Comparison of ENCODE assay signal across 9 mouse cellular contexts in genomic region chr4:128610706-128611105, GRCm38 (mm10). TPM values are rescaled to one million over a fixed set of nuclear protein-coding genes. Genes with fewer than 3 reads are reported as not detected.
DNase-seq lines count a peak whose midpoint lies in the region; ATAC-seq and TF ChIP-seq lines count a peak whose summit lies in the region.
"Had no signal": no experiment of that assay in that cellular context is flagged by ENCODE, and none has a peak within 500 bp of the region (broad histone marks: within the 10 kb centered on the region; RNA-seq: fewer than 3 reads in every experiment).

No protein-coding gene starts in this region.

- TF ChIP-seq CTCF in heart, adult 2 months (IDR thresholded peaks at IDR 0.05) = no peak

- intact Hi-C loops in heart, adult 2 months (cut with DNase I) = loop anchor here (10.0 kb wide), 1 partner anchor 164 kb away; no protein-coding TSS in a partner anchor
- intact Hi-C loops in heart, postnatal 14 days (cut with DNase I) = loop anchor here (2.0 to 5.0 kb wide), 2 partner anchors 167 to 250 kb away; no protein-coding TSS in a partner anchor

- H3K27ac ChIP-seq in heart, adult 2 months = peak overlapping the region; percentile 54
- 0 out of 2 replicates have a peak overlapping the region, but pooled peaks have one; percentile 35 for H3K27ac ChIP-seq in forebrain, embryonic 10.5 days
- 0 out of 2 replicates have a peak overlapping the region, but pooled peaks have one; percentile 13 for H3K27ac ChIP-seq in limb, embryonic 15.5 days

- no peaks in the 10 kb centered on the region for H3K79me2 ChIP-seq in heart, adult 2 months (replicated peaks; ENCODE audit: control insufficient read depth, insufficient read depth, low read length)

- DNase-seq in heart, adult 2 months = no peak
- no peak for DNase-seq in heart, postnatal 14 days
- peak; percentile 5 for DNase-seq in 3T3-L1 (ENCODE audit: low read depth, low spot score)
- no peak for DNase-seq in forebrain, embryonic 10.5 days (ENCODE audit: extremely low spot score, low spot score)
- no peak for DNase-seq in right cerebral cortex, postnatal 14 days
- DNase-seq in urinary bladder, postnatal 25 days (ENCODE audit: low spot score) = no peak
- DNase-seq in gastrocnemius, adult 8-10 months (ENCODE audit: low spot score in 2 of 2) = no peak

- H3K4me2 ChIP-seq in limb, embryonic 15.5 days = peak overlapping the region; percentile 68

- no peaks in the 10 kb centered on the region for H3K9me3 ChIP-seq in forebrain, embryonic 10.5 days
- H3K9me3 ChIP-seq in limb, embryonic 15.5 days = no peaks in the 10 kb centered on the region
- H3K9me3 ChIP-seq: G1E had no signal

- no peaks in the 10 kb centered on the region for H3K36me3 ChIP-seq in heart, adult 2 months (ENCODE audit: control insufficient read depth, insufficient read depth, low read length)
- peaks cover 17% of the 10 kb centered on the region; the same call in 1 of the 2 replicates for H3K36me3 ChIP-seq in forebrain, embryonic 10.5 days (replicated peaks)
- H3K36me3 ChIP-seq in limb, embryonic 15.5 days = no peaks in the 10 kb centered on the region

- peak overlapping the region; percentile 59 for H3K4me3 ChIP-seq in heart, adult 2 months
- H3K4me3 ChIP-seq in forebrain, embryonic 10.5 days = peak overlapping the region; percentile 85
- no peak overlapping the region for H3K4me3 ChIP-seq in limb, embryonic 15.5 days

- TF ChIP-seq POLR2A in heart, adult 2 months (IDR thresholded peaks at IDR 0.05; ENCODE audit: insufficient read depth, low read depth, low read length) = no peak

- no peak for ATAC-seq in limb, embryonic 15.5 days (ENCODE audit: insufficient number of reproducible peaks, low FRiP score, low TSS enrichment, low read depth)

- H3K27me3 ChIP-seq in heart, adult 2 months (ENCODE audit: control insufficient read depth, insufficient read depth, low read length) = no peaks in the 10 kb centered on the region
- H3K27me3 ChIP-seq in forebrain, embryonic 10.5 days (ENCODE audit: poor library complexity, severe bottlenecking) = peaks cover 4% of the 10 kb centered on the region
- no peaks in the 10 kb centered on the region; the same call in 1 of the 2 replicates for H3K27me3 ChIP-seq in limb, embryonic 15.5 days

- 27% methylated on average over 10 of the region's 10 CpGs for WGBS in heart, adult 2 months
- WGBS in forebrain, embryonic 10.5 days = 38% methylated on average over 10 of the region's 10 CpGs
- WGBS in limb, embryonic 15.5 days = 23% methylated on average over 10 of the region's 10 CpGs

- no peaks in the 10 kb centered on the region for H3K4me1 ChIP-seq in heart, adult 2 months (ENCODE audit: control insufficient read depth, insufficient read depth, low read length)
- peaks cover 25% of the 10 kb centered on the region for H3K4me1 ChIP-seq in forebrain, embryonic 10.5 days
- peaks cover 16% of the 10 kb centered on the region for H3K4me1 ChIP-seq in limb, embryonic 15.5 days

- TF ChIP-seq EP300 in heart, adult 2 months (IDR thresholded peaks at IDR 0.05; ENCODE audit: insufficient read depth, low read depth, low read length) = no peak

- H3K9ac ChIP-seq in heart, adult 2 months (ENCODE audit: low read depth, low read length) = no peak overlapping the region
- no peak overlapping the region for H3K9ac ChIP-seq in limb, embryonic 15.5 days

RNA-seq across cellular contexts. Expression of gene Zscan20, which starts 0.8 kb away (rescaled TPM):
- 10 to 100 TPM in 1 of 2 experiments, 1 to 10 TPM in 1; 6.0 to 10.1 TPM for total RNA-seq in heart, adult 2 months (2021)
- 1.8 and 3.3 TPM in 2 replicates for polyA plus RNA-seq in heart, adult 2 months (2012; rRNA removed)
- total RNA-seq in heart, postnatal 14 days (2021) = 1 to 10 TPM; 4.4 to 4.7 TPM
- 6.3 and 7.0 TPM in 2 replicates for polyA plus RNA-seq in forebrain, embryonic 10.5 days (2016; fragmentation: Nextera tagmentation; extraction: Ambion mirVana)
- 4.0 and 4.1 TPM in 2 replicates for polyA plus RNA-seq in limb, embryonic 15.5 days (2015; fragmentation: Nextera tagmentation; extraction: Ambion mirVana)
- total RNA-seq in gastrocnemius, adult 8-10 months (2022) = 1 to 10 TPM; 2.3 to 4.7 (median 3.2) TPM

RNA-seq across cellular contexts. Expression of gene Tlr12, which starts 7.7 kb away (rescaled TPM):
- total RNA-seq in heart, adult 2 months (2021) = under 1 TPM; 0.09 to 0.10 TPM
- 0.12 and 0.21 TPM in 2 replicates for polyA plus RNA-seq in heart, adult 2 months (2012; rRNA removed)
- under 1 TPM in 1 of 2 experiments, not detected in 1; 0.76 TPM for total RNA-seq in heart, postnatal 14 days (2021)
- 0.63 and 1.0 TPM in 2 replicates for polyA plus RNA-seq in forebrain, embryonic 10.5 days (2016; fragmentation: Nextera tagmentation; extraction: Ambion mirVana)
- polyA plus RNA-seq in limb, embryonic 15.5 days (2015; fragmentation: Nextera tagmentation; extraction: Ambion mirVana) = 0.72 and 0.76 TPM in 2 replicates
- not detected for total RNA-seq in gastrocnemius, adult 8-10 months (2022)
- total RNA-seq: G1E had no signal
- polyA plus RNA-seq: G1E had no signal

RNA-seq across cellular contexts. Expression of gene Phc2, which starts 43.8 kb away (rescaled TPM):
- total RNA-seq in heart, adult 2 months (2021) = 10 to 100 TPM; 34.3 to 46.3 TPM
- polyA plus RNA-seq in heart, adult 2 months (2012; rRNA removed) = 39.7 and 44.5 TPM in 2 replicates
- 10 to 100 TPM; 51.0 to 55.5 TPM for total RNA-seq in heart, postnatal 14 days (2021)
- 23.3 and 23.4 TPM in 2 replicates for polyA plus RNA-seq in forebrain, embryonic 10.5 days (2016; fragmentation: Nextera tagmentation; extraction: Ambion mirVana)
- polyA plus RNA-seq in limb, embryonic 15.5 days (2015; fragmentation: Nextera tagmentation; extraction: Ambion mirVana) = 33.1 and 40.7 TPM in 2 replicates
- 10 to 100 TPM; 12.3 to 18.1 (median 14.6) TPM for total RNA-seq in gastrocnemius, adult 8-10 months (2022)
